Mouse (Mus musculus) forebrain, embryonic 10.5 days (tissue): ENCODE measurements around the gene Pip4p1. TPM values are rescaled to one million over a fixed set of nuclear protein-coding genes. Genes with fewer than 3 reads are reported as not detected.
A peak's percentile ranks its signal among the peaks of the same experiment; 100 is the strongest.
"Not testable (repeated sequence)": the region's sequence is repeated elsewhere in the genome, so short reads cannot be mapped to it uniquely, and the experiment has no call there.

Experiments used
- DNase-seq: peaks from one replicate; pipeline ENCODE4 v3.0.0-alpha.2; 2017; ENCODE audit warnings: low spot score; ENCODE audit errors: extremely low spot score
- H3K27ac ChIP-seq: fragments of 300-500 bp; sonication (generic); 2 replicates; pipeline ENCODE4 v1.5.1; 2016; ENCODE audit warnings: mild to moderate bottlenecking
- H3K27me3 ChIP-seq: fragments of 300-500 bp; sonication (generic); 2 replicates; pipeline ENCODE4 v1.6.1; 2016; ENCODE audit warnings: mild to moderate bottlenecking; ENCODE audit not compliant: poor library complexity, severe bottlenecking
- H3K36me3 ChIP-seq: fragments of 300-500 bp; sonication (generic); replicated peaks from 2 replicates; pipeline ENCODE4 v1.6.1; 2016; ENCODE audit warnings: mild to moderate bottlenecking, moderate library complexity
- H3K4me1 ChIP-seq: fragments of 300-500 bp; sonication (generic); 2 replicates; pipeline ENCODE4 v1.6.1; 2016
- H3K4me3 ChIP-seq: fragments of 300-500 bp; sonication (generic); 2 replicates; pipeline ENCODE4 v1.5.1; 2016; ENCODE audit warnings: mild to moderate bottlenecking, moderate library complexity
- H3K9me3 ChIP-seq: fragments of 300-500 bp; sonication (generic); 2 replicates; pipeline ENCODE4 v1.6.1; 2016; ENCODE audit warnings: mild to moderate bottlenecking, moderate library complexity
- WGBS: fragments of 180-500 bp; shearing (Covaris S2); methylation state at CpG from one replicate; pipeline ENCODE4 v1.1.7; 2016; 5-methylcytosine and 5-hydroxymethylcytosine counted together
- polyA plus RNA-seq: library from polyadenylated mRNA; unstranded; fragments of >200 nt; fragmentation: Nextera tagmentation; extraction: Ambion mirVana; gene quantifications from 2 replicates; pipeline ENCODE4 v1.2.1, GENCODE M21; 2016

The Pip4p1 gene
- polyA plus RNA-seq, 1 experiment from 2014 or later: 45.3 TPM

GRCm38 (mm10) chr14:50958289-50958995 lies 27.8 kb upstream of the Pip4p1 start:
- not testable (repeated sequence) for H3K36me3 ChIP-seq, H3K27me3 ChIP-seq, H3K9me3 ChIP-seq, H3K4me1 ChIP-seq, H3K4me3 ChIP-seq, DNase-seq, H3K27ac ChIP-seq
- WGBS: 94% methylated on average over 5 of the region's 5 CpGs

DNA sequence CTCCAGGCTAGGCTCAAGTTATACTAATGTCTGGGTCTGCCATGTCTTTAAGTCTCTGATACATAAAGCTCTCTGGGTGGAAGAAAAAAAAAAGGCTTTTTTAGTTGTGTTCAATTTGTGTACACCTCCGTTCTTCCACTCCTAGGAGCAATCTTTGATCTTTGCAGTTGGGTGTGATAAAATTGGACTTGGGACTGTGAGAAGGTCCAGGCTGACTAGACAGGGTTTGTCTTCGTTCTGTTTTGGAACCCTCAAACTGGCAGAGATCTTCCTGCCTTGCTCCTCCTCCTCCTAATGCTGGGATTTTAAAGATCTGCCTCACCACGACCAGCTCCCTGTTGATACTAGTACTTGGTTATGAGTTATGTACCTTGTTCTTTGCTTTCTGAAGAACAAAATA lies 26.5 kb upstream of the Pip4p1 start:
- not testable (repeated sequence) for H3K4me1 ChIP-seq, H3K27ac ChIP-seq, H3K27me3 ChIP-seq, H3K36me3 ChIP-seq, H3K4me3 ChIP-seq, H3K9me3 ChIP-seq, DNase-seq
- 68% methylated on average over 3 of the region's 3 CpGs for WGBS

- WGBS: 79% methylated on average over 6 of the region's 6 CpGs
- H3K27ac ChIP-seq, H3K27me3 ChIP-seq, H3K4me1 ChIP-seq, H3K4me3 ChIP-seq, DNase-seq, H3K9me3 ChIP-seq: not testable (repeated sequence)
- peaks cover 13% of the 10 kb centered on the region for H3K36me3 ChIP-seq
Measured at GRCm38 (mm10) chr14:50956724-50957123, 26.1 kb upstream of the Pip4p1 start.

GRCm38 (mm10) chr14:50955942-50956508 lies 25.4 kb upstream of the Pip4p1 start, which contains the start of gene Pnp2:
Pnp2 (plus strand) TSS chr14:50955992.
- Histone ChIP-seq H3K36me3 (peaks cover 20% of the 10 kb centered on the region), H3K4me3 (peak within 1 kb of the TSS; percentile 34; the same call in 1 of the 2 replicates)
- H3K4me1 ChIP-seq, H3K9me3 ChIP-seq, H3K27me3 ChIP-seq, H3K27ac ChIP-seq: not testable (repeated sequence)
- 6% methylated on average over 19 of the region's 19 CpGs for WGBS
- DNase-seq: peak; percentile 33

GRCm38 (mm10) chr14:50955487-50955886 lies 24.8 kb upstream of the Pip4p1 start:
- 92% methylated on average over 10 of the region's 10 CpGs for WGBS
- DNase-seq: no peak
- no peak overlapping the region for H3K4me3 ChIP-seq

GRCm38 (mm10) chr14:50945526-50945925 lies 14.9 kb upstream of the Pip4p1 start:
- WGBS: 38% methylated on average over 3 of the region's 3 CpGs
- H3K9me3 ChIP-seq, DNase-seq, H3K27me3 ChIP-seq: not testable (repeated sequence)
- peaks cover 14% of the 10 kb centered on the region for H3K4me1 ChIP-seq
- peak overlapping the region; percentile 57 for H3K4me3 ChIP-seq
- H3K36me3 ChIP-seq: peaks cover 22% of the 10 kb centered on the region
- peak overlapping the region; percentile 89; the same call in 1 of the 2 replicates for H3K27ac ChIP-seq

More at GRCm38 (mm10) chr14:50955487-50955886, 24.8 kb upstream of the Pip4p1 start:
- no peaks in the 10 kb centered on the region for H3K9me3 ChIP-seq
- H3K27me3 ChIP-seq: no peaks in the 10 kb centered on the region
- peaks cover 25% of the 10 kb centered on the region for H3K36me3 ChIP-seq
- H3K4me1 ChIP-seq: peaks cover 9% of the 10 kb centered on the region
- no peak overlapping the region for H3K27ac ChIP-seq

- H3K4me3 ChIP-seq: peak overlapping the region; percentile 57
- peaks cover 18% of the 10 kb centered on the region for H3K36me3 ChIP-seq
- 14% methylated on average over 6 of the region's 6 CpGs for WGBS
- DNase-seq, H3K27me3 ChIP-seq, H3K9me3 ChIP-seq: not testable (repeated sequence)
- peak overlapping the region; percentile 89 for H3K27ac ChIP-seq
- H3K4me1 ChIP-seq: peaks cover 14% of the 10 kb centered on the region
Measured at GRCm38 (mm10) chr14:50945081-50945480, 14.4 kb upstream of the Pip4p1 start.

- DNase-seq, H3K9me3 ChIP-seq, H3K27me3 ChIP-seq: not testable (repeated sequence)
- Histone ChIP-seq H3K36me3 (peaks cover 16% of the 10 kb centered on the region), H3K27ac (peak overlapping the region; percentile 89), H3K4me3 (peak overlapping the region; percentile 57), H3K4me1 (peaks cover 14% of the 10 kb centered on the region)
- under 1% methylated on average over 15 of the region's 15 CpGs for WGBS
Measured at GRCm38 (mm10) chr14:50944668-50945033, 14.0 kb upstream of the Pip4p1 start.

DNA sequence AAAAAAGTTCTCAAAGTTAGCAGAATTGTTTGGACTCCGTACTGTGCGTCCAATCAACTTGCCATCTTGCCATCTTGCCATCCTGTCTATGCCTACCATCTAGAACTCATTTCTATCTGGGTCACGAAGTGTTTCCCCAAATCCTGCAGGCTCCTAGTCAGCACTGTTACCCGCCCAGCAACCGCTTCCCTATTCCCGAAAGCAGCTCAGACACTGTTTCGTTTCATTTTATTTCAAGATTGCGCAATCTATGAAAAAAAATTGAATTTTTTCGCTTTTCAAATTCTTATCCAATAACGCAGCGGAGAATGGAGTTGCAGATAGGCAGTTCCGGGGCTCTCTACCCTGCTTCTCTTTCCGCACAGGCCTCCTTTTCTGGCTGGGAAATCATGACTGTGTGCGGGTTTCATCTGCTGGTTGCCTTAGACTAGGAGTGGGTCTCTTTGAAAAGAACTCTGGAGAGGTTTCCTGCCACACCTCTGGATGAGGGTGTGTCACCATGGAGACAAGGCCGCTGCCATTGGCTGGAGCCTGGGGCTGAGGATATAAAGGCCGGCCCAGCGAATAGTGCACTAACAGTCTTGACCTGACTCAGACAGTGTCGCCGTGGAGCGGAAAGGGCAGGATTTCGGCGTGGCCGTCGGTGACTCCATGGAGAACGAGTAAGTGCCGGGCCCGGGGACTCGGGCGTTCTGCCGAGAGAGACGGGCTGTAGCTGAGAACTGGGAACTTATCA lies 13.4 kb upstream of the Pip4p1 start, which contains the start of gene Gm49342:
TSS of gene Gm49342 (plus strand) at position 586 of the 736 bp plus-strand sequence.
- H3K27ac ChIP-seq: peak within 1 kb of the TSS; percentile 89

DNA sequence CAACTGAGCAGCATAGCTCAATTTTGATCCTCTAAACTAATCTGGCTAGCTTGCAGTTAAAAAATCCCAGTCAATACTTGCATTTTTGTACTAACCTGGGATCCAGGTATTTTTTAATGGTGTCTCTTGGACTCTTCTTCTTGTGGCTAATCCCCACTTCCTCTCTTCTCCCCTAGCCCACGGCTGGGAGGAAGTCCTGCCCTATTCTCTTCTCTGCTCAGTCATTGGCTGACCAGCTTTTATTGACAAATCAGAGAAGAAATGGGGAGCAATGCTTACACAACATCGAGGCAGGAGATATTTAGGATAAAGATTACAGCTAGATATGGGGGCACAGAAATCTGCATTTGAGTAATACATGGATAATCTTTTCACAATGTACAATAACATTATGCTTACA lies 8.3 kb upstream of the Pip4p1 start:
- DNase-seq: no peak
- Histone ChIP-seq H3K27ac (no peak overlapping the region), H3K4me3 (no peak overlapping the region), H3K27me3 (no peaks in the 10 kb centered on the region), H3K9me3 (no peaks in the 10 kb centered on the region), H3K36me3 (no peaks in the 10 kb centered on the region), H3K4me1 (peaks cover 3% of the 10 kb centered on the region)
- WGBS: 44% methylated on average over 2 of the region's 2 CpGs

More for the DNA sequence above, 13.4 kb upstream of the Pip4p1 start, which contains the start of gene Gm49342:
- H3K27me3 ChIP-seq: no peaks in the 10 kb centered on the region
- DNase-seq: peak; percentile 98
- H3K4me1 ChIP-seq: peaks cover 14% of the 10 kb centered on the region
- no peaks in the 10 kb centered on the region for H3K9me3 ChIP-seq
- 19% methylated on average over 31 of the region's 31 CpGs for WGBS
- H3K36me3 ChIP-seq: peaks cover 11% of the 10 kb centered on the region
- H3K4me3 ChIP-seq: peak within 1 kb of the TSS; percentile 57

DNA sequence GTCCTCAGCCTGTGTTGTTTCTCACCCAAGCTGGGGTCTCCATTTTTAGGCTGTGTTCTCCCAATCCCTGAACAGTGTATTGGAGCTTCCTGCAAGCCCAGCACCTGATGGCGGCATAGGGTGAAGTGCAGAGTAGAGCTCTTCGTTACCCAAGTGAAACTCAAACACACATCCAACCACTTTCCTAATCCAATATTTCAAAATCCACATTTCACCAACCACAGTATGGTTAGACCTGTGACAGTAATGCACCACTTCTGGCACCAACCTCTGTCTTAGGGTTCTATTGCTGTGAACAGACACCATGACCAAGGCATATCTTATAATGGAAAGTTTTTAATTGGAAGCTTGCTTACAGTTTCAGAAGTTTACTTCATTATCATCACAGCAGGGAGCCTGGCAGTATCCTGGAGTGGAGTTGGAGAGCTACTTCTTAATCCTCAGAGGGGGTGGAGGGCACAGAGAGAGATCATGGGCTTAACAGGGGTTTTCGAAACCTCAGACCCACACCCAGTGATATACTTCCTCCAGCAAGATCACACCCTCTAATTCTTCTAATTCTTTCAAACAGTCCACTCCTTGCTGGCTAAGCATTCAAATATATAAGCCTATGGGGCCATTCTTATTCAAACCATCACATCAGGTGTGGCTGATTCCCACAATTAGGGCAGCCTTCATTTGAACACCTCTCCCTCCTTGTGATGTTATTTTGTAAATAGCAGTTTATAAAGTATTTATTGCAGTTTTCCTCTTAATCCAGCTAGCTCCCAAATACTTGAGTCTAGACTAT lies 7.7 kb upstream of the Pip4p1 start:
- no peak for DNase-seq
- Histone ChIP-seq H3K27me3 (no peaks in the 10 kb centered on the region), H3K4me1 (no peaks in the 10 kb centered on the region), H3K9me3 (no peaks in the 10 kb centered on the region), H3K4me3 (no peak overlapping the region), H3K27ac (no peak overlapping the region), H3K36me3 (no peaks in the 10 kb centered on the region)
- WGBS: 87% methylated on average over 3 of the region's 3 CpGs

GRCm38 (mm10) chr14:50936649-50937048 lies 6.0 kb upstream of the Pip4p1 start:
- H3K27me3 ChIP-seq: no peaks in the 10 kb centered on the region
- no peaks in the 10 kb centered on the region for H3K36me3 ChIP-seq
- H3K4me1 ChIP-seq: peaks cover 6% of the 10 kb centered on the region
- no peak overlapping the region for H3K27ac ChIP-seq
- no peak for DNase-seq
- WGBS: 63% methylated on average over 1 of the region's 1 CpGs
- H3K4me3 ChIP-seq: no peak overlapping the region
- no peaks in the 10 kb centered on the region for H3K9me3 ChIP-seq
